Mouse (Mus musculus) limb, embryonic 14.5 days (tissue): ENCODE results near the gene Pabpn1l. TPM values are rescaled to one million over a fixed set of nuclear protein-coding genes. Genes with fewer than 3 reads are reported as not detected.
"Not testable (repeated sequence)": the region's sequence is repeated elsewhere in the genome, so short reads cannot be mapped to it uniquely, and the experiment has no call there.

Experiments used
- ATAC-seq: fragments of 200-750 bp; cut with Nextera tagmentation; 2 replicates; pipeline ENCODE4 v1.8.0; 2017; ENCODE audit warnings: low read depth, moderate number of reproducible peaks, moderate TSS enrichment; ENCODE audit not compliant: low FRiP score
- DNase-seq: peaks from one replicate; pipeline ENCODE4 v3.0.0-alpha.2; 2015; ENCODE audit warnings: low spot score
- H3K27ac ChIP-seq: fragments of 300-500 bp; sonication (generic); replicated peaks from 2 replicates; pipeline ENCODE4 v1.5.1; 2014; ENCODE audit warnings: low read depth, mild to moderate bottlenecking, low read length, moderate library complexity, mixed read lengths
- H3K27me3 ChIP-seq: fragments of 300-500 bp; sonication (generic); 2 replicates; pipeline ENCODE4 v1.6.1; 2014; ENCODE audit warnings: low read length, mixed read lengths; ENCODE audit not compliant: control insufficient read depth, insufficient read depth
- H3K36me3 ChIP-seq: fragments of 300-500 bp; sonication (generic); 2 replicates; pipeline ENCODE4 v1.6.1; 2014; ENCODE audit warnings: mild to moderate bottlenecking, low read length, moderate library complexity, mixed read lengths; ENCODE audit not compliant: control insufficient read depth, insufficient read depth
- H3K4me1 ChIP-seq: fragments of 300-500 bp; sonication (generic); 2 replicates; pipeline ENCODE4 v1.6.1; 2014; ENCODE audit warnings: antibody characterized with exemption, low read length, mixed read lengths; ENCODE audit not compliant: control insufficient read depth, insufficient read depth
- H3K4me2 ChIP-seq: fragments of 300-500 bp; sonication (generic); replicated peaks from 2 replicates; pipeline ENCODE4 v1.6.1; 2014; ENCODE audit warnings: low read depth, mild to moderate bottlenecking, low read length, moderate library complexity; ENCODE audit not compliant: severe bottlenecking
- H3K4me3 ChIP-seq: fragments of 300-500 bp; sonication (generic); replicated peaks from 2 replicates; pipeline ENCODE4 v1.5.1; 2014; ENCODE audit warnings: low read length
- H3K9ac ChIP-seq: fragments of 300-500 bp; sonication (generic); 2 replicates; pipeline ENCODE4 v1.6.1; 2014; ENCODE audit warnings: mild to moderate bottlenecking, low read depth, low read length, moderate library complexity; ENCODE audit not compliant: severe bottlenecking
- H3K9me3 ChIP-seq: fragments of 300-500 bp; sonication (generic); 2 replicates; pipeline ENCODE4 v1.6.1; 2016; ENCODE audit warnings: low read length; ENCODE audit not compliant: control insufficient read depth
- POLR2A ChIP-seq: fragments of 200-500 bp; IDR thresholded peaks from 2 replicates; pipeline ENCODE4 v1.8.0; 2012; ENCODE audit warnings: inconsistent platforms, mild to moderate bottlenecking, moderate library complexity, borderline replicate concordance; ENCODE audit not compliant: insufficient read depth, insufficient read length; ENCODE audit errors: extremely low read depth
- WGBS: fragments of 180-500 bp; shearing (Covaris S2); extraction: QIAGEN DNeasy Blood & Tissue Kit; methylation state at CpG from one replicate; pipeline ENCODE4 v1.1.7; 2014; 5-methylcytosine and 5-hydroxymethylcytosine counted together
- polyA plus RNA-seq, 2 experiments: library from polyadenylated mRNA; depleted of rRNA in 1 of 2; stranded (reverse) in 1 of 2; unstranded in 1 of 2; fragments of >200 nt; fragmentation: Nextera tagmentation in 1 of 2; extraction: Ambion mirVana in 1 of 2; gene quantifications; 2 replicates each; pipeline versions ENCODE4 v1.2.1 to v1.2.3; 2012 to 2014

The Pabpn1l gene
- polyA plus RNA-seq, 2 experiments, result 0.05 TPM; not detected in 1

DNA sequence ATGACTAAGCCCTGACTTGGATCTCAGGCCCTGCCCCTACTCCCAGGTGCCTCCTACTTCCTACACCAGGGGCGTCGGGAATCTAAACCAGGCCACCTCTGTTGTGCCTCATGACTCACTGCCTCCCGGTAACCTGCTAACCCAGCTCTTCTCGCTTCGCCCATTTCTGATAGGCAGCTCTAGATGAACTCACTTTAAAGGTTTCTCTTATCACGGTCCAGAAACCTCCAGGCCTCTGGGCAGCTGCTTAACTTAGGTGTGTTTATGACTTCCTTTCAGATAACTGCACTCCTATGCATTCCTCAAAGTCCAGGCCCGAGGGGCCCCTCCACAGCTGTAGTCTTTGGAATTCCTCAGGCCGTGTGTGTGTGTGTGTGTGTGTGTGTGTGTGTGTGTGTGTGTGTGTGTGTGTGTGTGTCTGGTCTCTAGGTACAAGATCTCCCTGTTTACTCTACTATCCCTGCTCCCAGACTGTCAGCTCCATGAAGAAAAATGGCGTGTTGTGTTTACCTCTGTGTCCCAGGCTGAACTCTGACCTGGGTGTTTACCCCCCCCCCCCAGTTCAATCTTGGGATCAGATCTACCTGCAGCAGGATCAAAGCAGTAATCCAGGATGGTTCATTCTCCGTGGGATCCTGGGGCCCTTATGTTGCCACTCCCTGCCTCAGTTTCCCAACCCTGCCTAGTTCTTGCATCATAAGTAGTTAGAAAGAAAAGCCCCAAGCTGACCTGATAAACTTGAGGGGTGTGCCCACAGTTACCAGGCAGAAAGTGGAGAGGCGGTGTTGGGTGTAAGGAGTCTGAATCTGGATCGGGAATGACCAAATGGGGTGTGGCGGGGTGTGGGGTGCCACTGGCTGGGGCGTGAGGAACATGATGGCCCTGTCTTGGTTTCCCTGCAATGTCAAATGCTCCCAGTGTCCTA lies 13.6 kb upstream of the Pabpn1l start:
- Histone ChIP-seq H3K27ac (no peak overlapping the region), H3K27me3 (no peaks in the 10 kb centered on the region)

DNA sequence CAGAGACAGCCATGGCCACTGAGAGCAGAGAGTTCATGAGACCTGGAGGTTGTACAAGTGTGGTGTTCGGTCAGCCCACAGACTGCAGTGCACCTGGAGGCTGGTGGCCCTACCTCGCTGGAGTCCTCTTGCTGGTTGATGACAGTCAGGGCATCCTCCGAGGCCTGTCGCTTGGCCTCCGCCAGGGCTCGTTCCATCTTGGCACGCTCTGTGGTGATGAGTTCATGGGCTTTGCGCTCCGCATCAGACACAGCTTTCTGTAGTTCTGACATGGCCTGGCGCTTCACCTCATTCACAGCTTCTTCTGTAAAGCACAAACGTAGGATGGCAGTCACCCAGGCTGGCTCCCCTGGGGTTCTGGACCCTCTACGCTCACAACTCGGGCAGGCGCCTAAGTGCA lies 10.7 kb upstream of the Pabpn1l start:
- no peak for DNase-seq
- H3K27me3 ChIP-seq, result no peaks in the 10 kb centered on the region
- H3K36me3 ChIP-seq, result peaks cover 10% of the 10 kb centered on the region; the same call in 1 of the 2 replicates
- no peak overlapping the region for H3K27ac ChIP-seq
- no peak for ATAC-seq
- 0 out of 2 replicates have a peak, but pooled peaks cover 4% of the 10 kb centered on the region for H3K4me1 ChIP-seq
- 94% methylated on average over 14 of the region's 14 CpGs for WGBS
- H3K4me2 ChIP-seq, result no peak overlapping the region
- no peaks in the 10 kb centered on the region for H3K9me3 ChIP-seq
- no peak overlapping the region for H3K9ac ChIP-seq
- no peak overlapping the region for H3K4me3 ChIP-seq
- no peak for TF ChIP-seq POLR2A

More for the DNA sequence above, 13.6 kb upstream of the Pabpn1l start:
- Histone ChIP-seq H3K36me3 (peaks cover 10% of the 10 kb centered on the region; the same call in 1 of the 2 replicates), H3K9me3 (no peaks in the 10 kb centered on the region), H3K4me1 (peaks cover 23% of the 10 kb centered on the region; the same call in 1 of the 2 replicates), H3K9ac (no peak overlapping the region), H3K4me3 (no peak overlapping the region), H3K4me2 (no peak overlapping the region)
- no peak for TF ChIP-seq POLR2A
- ATAC-seq (no peak), DNase-seq (peak; percentile 23)
- WGBS, result 42% methylated on average over 14 of the region's 14 CpGs

DNA sequence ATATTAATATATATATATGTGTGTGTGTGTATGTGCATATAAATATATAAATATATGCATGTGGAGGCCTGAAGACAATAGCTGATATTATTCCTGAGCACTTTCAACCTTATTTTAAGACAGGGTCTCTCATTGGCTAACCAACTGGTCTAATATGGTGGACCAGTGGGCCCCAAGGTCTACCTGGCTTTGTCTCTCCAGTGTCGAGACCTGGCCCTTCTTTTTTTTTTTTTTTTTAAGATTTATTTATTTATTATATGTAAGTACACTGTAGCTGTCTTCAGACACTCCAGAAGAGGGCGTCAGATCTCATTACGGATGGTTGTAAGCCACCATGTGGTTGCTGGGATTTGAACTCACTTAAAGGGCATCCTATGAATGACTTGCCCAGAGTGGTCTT lies 9.6 kb upstream of the Pabpn1l start:
- H3K9me3 ChIP-seq, H3K27me3 ChIP-seq, H3K4me2 ChIP-seq, H3K36me3 ChIP-seq, ATAC-seq, H3K9ac ChIP-seq, H3K4me1 ChIP-seq, H3K27ac ChIP-seq, H3K4me3 ChIP-seq, DNase-seq: not testable (repeated sequence)
- WGBS, result 79% methylated on average over 3 of the region's 3 CpGs

DNA sequence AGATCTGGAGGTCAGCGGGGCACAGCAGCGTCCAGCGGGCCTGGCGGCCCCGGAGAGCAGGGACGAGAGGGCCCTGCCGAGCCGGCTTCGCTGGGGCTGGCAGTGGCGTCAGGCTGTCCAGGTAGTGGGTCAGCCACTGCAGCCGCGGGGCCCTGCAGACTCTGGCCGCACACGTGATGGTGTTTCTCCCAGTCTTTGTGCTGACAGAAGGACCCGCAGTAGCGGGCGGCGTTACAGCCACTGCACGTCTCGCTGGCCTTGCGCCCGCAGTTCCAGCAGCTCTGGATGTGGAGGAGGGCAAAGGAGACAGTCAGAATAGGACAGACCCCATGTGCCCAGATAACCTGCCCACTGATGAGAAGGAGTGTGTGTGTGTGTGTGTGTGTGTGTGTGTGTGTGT lies 8.2 kb upstream of the Pabpn1l start:
- H3K36me3 ChIP-seq, result peaks cover 10% of the 10 kb centered on the region; the same call in 1 of the 2 replicates
- TF ChIP-seq POLR2A, result no peak

DNA sequence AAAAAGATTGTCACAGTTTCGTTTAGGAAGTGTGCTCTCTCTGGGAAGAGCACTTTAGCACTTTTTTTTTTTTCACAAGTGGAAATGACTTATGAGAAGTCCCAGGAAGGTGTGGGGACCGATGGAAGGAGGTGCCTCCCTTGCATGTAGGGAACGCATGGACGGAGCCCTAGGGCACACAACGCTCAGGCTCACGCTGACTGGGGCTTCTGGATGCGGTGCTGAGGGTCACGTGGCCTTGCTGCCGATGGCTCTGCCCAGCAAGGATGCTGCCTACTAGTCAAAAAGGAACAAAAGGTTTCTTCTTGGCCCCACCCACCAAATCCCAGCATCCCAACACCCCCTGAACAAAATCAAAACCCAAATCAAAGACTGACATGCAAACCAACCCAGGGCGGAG lies 6.8 kb upstream of the Pabpn1l start:
- H3K9me3 ChIP-seq, result no peaks in the 10 kb centered on the region
- H3K4me1 ChIP-seq, result no peaks in the 10 kb centered on the region
- no peak overlapping the region for H3K9ac ChIP-seq
- TF ChIP-seq POLR2A, result no peak
- peaks cover 10% of the 10 kb centered on the region; the same call in 1 of the 2 replicates for H3K36me3 ChIP-seq
- no peak for DNase-seq
- no peak for ATAC-seq
- H3K4me3 ChIP-seq, result no peak overlapping the region
- H3K4me2 ChIP-seq, result no peak overlapping the region
- no peaks in the 10 kb centered on the region for H3K27me3 ChIP-seq
- 47% methylated on average over 10 of the region's 10 CpGs for whole genome bisulfite sequencing
- no peak overlapping the region for H3K27ac ChIP-seq

More for the DNA sequence above, 8.2 kb upstream of the Pabpn1l start:
- 65% methylated on average over 15 of the region's 22 CpGs for WGBS
- H3K4me1 ChIP-seq, result no peaks in the 10 kb centered on the region
- no peak overlapping the region for H3K9ac ChIP-seq
- H3K27ac ChIP-seq, result no peak overlapping the region
- H3K4me2 ChIP-seq, result no peak overlapping the region
- ATAC-seq (no peak), DNase-seq (no peak)
- H3K4me3 ChIP-seq, result no peak overlapping the region
- no peaks in the 10 kb centered on the region for H3K9me3 ChIP-seq
- no peaks in the 10 kb centered on the region for H3K27me3 ChIP-seq
